Mouse (Mus musculus) ES-E14 (cell line): ENCODE results near the gene Cd302.

Experiments used
- HCFC1 ChIP-seq: IDR thresholded peaks from 2 replicates; pipeline ENCODE4 v1.6.1; 2012; ENCODE audit warnings: low read length, inconsistent platforms, borderline replicate concordance; ENCODE audit not compliant: insufficient read depth
- MAFK ChIP-seq: IDR thresholded peaks from 2 replicates; pipeline ENCODE4 v1.6.1; 2014; ENCODE audit warnings: mild to moderate bottlenecking, low read depth, low read length, inconsistent platforms; ENCODE audit not compliant: insufficient read depth
- ZNF384 ChIP-seq: IDR thresholded peaks from 2 replicates; pipeline ENCODE4 v1.6.1; 2012; ENCODE audit warnings: low read depth, low read length, inconsistent platforms

- TF ChIP-seq ZNF384, result no peak
- no peak for TF ChIP-seq MAFK
- no peak for TF ChIP-seq HCFC1
These were observed 78.5 kb downstream of the Cd302 start for GRCm38 (mm10) chr2:60205795-60206194.
